Mouse (Mus musculus) hematopoietic stem cell, adult 5-6 weeks (primary cell): ENCODE measurements at regions not wholly inside any gene's neighbourhood (a gene's known extent, or its start where the extent isn't known, plus 50 kb on each side); places are given as distances from the start of the nearest gene placed in this dataset.

ENCODE experiments used
- ATAC-seq, 2 experiments: fragments of 125-278 bp in 1 of 2; replicated peaks in 1 of 2; 2 replicates each; pipeline ENCODE4 v1.8.0; 2016 to 2017; ENCODE audit warnings: inconsistent platforms in 2 of 2, mild to moderate bottlenecking in 2 of 2, moderate number of reproducible peaks in 2 of 2, low read depth in 1 of 2, moderate TSS enrichment in 1 of 2; ENCODE audit not compliant: low FRiP score in 2 of 2, poor library complexity in 2 of 2, severe bottlenecking in 2 of 2, insufficient read depth in 1 of 2, low TSS enrichment in 1 of 2

- no peak for ATAC-seq
Observed at GRCm38 (mm10) chr10:97211238-97211695, 268.1 kb upstream of the Dcn start.

- ATAC-seq = no peak
Observed at GRCm38 (mm10) chr10:97211785-97212398, 267.5 kb upstream of the Dcn start.

GRCm38 (mm10) chr10:97219474-97219873 lies 259.9 kb upstream of the Dcn start:
- ATAC-seq = no peak

DNA sequence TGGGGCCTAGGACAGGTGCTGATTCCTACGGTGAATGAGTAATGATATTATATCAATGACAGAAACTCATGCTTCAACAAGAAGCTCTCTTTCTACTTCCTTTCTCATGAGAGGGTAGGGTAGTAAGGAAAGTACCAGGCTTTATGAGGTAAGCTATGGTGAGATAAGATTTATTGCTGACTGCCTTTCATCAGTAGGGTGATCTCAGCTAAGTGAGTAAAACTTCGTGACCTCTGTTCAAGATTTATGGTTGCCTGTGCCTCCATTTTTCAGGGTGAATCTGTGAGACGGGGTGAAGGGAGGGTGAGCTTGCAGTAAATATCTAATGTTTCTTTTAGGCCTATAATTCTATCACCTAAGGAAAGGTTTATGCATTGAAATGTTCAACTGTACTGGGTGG lies 259.0 kb upstream of the Dcn start:
- ATAC-seq = no peak

DNA sequence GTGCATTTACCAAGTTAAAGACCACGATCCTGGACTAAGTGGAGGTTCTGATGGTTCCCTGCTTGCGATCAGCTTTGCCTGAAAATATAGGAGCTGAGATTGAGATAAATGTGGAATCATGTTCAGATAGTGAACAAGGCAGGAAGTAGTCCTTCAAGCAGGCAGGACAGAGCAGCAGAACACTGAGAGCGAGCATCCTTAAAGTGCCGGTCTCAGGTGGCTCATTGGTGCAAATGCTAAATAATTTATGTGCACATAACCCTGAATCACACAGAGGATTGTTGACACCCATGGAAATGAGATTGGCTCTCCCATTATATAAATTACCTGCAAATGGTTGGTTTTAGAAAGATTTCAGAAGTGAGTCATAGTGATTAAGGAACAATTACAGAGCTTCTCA lies 243.8 kb upstream of the Dcn start:
- no peak for ATAC-seq

GRCm38 (mm10) chr10:97241476-97241875 lies 237.9 kb upstream of the Dcn start:
- no peak for ATAC-seq

DNA sequence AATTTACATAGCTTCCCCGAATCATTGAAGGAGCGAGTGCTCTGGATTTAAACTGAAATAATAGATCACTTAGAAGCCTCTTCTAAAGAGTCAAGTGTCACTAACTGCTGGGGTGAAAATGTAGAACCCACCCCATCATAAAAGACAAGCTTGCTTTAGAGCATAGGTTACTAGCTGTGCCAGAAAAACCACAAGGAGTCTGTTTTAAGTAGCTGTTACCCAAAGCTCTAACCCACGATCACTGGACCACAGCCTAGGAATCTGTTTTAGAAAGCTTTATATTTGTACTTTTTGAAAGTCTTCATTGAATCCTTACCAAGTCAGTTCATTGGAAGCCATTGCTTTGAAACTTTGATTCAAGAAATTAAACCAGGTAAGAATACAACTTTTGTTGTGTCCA lies 233.7 kb upstream of the Dcn start:
- no peak for ATAC-seq

GRCm38 (mm10) chr10:97248522-97248921 lies 230.9 kb upstream of the Dcn start:
- no peak for ATAC-seq

DNA sequence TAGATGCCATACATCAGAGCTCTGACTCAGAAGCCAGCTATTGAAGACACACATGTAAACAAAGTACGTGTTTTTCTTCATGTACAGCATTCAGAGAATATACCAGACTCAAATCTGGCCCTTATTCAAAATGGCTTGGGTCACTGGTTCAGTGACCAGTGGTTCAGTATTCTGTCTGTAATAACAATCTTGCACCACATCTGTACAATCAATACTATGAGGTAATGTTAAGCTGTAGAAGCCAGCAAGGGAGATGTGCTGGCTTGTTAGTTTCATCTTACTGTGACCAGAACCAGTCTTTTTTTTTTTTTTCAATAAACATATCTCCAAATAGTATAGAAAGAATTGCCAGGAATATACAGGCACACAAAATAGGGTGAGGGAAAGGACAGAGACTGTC lies 229.6 kb upstream of the Dcn start:
- ATAC-seq = no peak

- no peak for ATAC-seq
Observed at GRCm38 (mm10) chr10:97250167-97250566, 229.2 kb upstream of the Dcn start.

DNA sequence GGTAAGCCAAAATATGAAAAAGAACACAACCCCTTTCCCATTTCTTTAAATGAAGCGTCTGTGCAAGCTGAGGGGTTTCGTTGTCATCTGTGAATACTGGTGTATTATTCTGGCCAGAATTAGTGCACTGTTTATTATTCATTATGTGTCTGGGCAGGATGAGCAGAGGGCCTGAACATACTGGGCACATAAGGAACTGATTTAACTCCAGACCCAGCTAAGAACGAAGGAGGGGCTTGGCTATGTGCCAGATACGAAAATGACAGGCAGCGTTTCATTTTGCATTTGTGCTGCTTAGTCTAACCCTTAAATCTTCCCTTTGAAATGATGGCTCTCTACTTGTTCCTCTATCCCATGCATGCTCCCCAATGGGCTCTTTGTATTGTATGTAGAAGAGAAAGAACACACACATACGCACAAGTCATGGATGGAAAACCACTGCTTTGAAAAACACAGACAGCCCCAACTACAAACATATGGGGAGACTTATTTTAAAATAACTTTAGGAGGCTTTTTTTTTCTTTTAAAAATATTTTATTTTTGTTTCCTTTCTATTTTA lies 213.4 kb upstream of the Dcn start:
- no peak for ATAC-seq

DNA sequence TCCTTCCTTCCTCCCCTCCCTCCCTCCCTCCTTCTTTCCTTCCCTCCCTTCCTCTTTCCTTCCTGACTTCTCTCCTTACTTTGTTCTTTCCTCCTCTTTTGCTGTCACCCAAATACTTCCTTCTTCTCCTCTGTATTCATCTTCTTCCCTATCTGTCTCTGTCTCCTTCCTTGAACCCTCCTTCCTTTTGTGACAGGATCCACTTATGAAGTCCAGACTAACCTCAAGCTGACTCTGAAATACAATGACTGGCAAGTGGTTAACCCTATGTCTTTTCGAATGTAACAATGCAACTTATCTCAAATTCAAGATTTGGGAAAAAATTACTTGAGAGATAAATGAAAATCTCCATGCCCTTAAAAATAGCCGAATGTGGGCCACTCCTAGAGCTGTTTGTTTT lies 197.0 kb upstream of the Dcn start:
- ATAC-seq = no peak

DNA sequence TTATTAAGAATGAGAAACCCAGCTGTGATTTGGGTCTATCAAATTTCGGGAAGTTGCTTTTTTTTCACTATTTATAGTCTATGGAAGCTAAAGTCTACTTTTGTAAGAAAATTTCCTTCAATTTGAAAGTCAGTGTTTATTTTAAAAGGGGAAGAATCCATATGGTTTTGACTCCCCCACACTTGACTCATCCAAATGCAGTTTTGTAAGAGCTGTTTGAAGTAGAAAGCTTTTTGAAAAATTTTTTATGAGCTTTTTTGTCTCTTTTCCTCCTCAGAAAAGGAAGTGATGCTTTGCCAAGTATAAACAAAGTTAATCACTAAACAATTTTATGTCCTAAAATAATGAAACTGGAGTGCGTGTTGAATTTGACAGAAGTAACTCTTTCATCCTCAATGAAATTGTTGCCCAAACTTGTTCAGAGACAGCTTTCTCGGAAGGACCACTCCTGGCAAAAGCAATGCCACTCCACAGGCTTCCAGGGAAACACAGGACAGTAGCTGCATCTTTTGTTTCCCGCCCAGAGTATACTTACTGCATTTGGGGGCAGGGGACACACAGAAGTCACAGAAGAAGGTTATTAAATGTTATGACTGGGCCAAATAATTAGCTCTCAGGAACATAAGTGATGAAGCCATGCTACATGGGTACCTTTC lies 196.4 kb upstream of the Dcn start:
- ATAC-seq = no peak

DNA sequence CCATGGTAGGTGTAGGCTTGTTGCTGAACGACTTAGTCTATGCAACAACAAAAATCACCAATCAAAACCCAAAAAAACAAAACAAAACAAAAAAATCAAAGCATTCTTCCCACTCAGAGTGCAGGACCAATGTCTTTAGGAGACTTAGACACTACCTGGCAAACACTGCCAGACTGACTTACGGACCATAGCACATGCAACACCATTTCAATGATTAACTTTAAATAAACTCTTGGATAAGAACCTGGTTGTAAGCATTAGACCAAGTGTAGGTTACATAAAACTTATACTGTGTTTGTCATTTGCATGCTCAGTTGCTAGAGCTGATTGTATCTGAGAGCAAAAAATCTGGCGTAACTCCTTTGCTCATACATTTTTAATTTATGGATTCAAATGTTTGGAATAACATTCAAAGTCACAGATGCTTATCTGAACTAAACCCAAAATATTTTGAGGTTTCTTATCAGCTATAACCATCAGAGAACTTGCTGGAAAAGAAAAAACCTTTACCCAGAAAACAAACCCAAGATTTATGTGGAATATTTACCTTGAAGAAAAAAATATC lies 174.5 kb upstream of the Dcn start:
- ATAC-seq = no peak

- no peak for ATAC-seq
Observed at GRCm38 (mm10) chr10:97309580-97309979, 169.8 kb upstream of the Dcn start.

DNA sequence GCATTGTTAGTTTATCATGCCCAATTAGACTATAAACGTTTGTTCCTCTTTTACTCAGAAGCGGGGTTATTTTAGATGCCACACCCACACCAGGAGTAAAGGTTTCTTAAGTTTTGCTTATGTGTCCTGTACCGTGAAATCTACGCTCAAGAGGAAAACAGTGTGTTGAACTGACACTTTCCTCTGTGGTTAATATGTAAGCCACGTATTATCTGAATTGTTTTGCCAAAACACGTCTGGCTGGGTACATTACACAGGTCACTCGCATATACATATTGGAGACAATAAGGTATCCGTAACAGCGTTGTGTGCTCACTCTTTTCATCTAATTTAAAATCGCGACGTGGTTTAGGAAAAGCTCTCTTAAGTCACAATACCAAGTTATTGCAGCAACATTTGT lies 166.9 kb upstream of the Dcn start:
- ATAC-seq = peak in 1 of 2 experiments; percentile 24; a peak in 1 of 4 replicates

DNA sequence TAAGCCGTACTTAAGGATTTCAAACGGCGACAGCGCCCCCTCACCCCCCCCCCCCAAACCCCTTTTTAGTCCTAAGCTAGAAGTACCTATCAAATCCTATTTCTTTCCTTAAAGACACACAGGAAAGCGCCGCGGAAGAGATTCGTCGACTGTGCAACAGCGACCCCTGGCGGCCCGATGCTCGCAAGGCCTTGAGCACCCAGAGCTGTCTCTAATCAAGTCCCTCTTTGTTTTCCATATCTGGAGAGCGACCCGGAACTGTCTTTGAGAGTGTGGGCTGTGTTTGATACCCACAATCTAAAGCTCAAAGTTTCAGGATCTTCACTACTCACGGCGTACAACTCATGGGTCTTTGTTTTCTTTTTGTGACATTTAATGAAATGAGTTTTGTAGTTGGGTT lies 166.4 kb upstream of the Dcn start:
- ATAC-seq = peak; percentile 88 to 92

DNA sequence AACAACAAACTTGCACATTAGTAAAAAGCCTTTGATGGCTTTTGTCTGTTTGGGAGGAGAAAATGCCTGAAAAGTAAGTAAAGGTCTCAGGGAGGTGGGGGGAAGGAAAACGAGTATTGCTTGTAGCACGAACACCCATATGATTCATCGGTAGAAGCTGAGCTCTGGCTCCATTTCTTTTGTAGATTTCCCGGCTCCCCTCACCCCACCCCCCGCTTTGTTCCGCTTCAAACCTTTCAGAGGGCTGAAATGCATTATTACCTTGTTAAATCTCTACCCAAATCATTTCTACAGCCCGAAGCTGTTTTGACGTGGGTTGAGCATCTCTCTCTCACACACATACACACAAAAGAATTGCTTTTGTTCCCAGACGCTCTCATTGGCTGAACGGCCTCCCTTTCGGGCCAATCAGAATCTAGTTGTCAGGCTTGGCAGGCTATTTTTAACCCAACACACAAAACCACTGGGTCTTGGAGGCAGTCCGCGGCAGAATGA lies 166.0 kb upstream of the Dcn start:
- peak; percentile 95 to 98 for ATAC-seq
